Mouse (Mus musculus) limb, embryonic 14.5 days (tissue): ENCODE data around the gene Hsf5. TPM values are rescaled to one million over a fixed set of nuclear protein-coding genes. Genes with fewer than 3 reads are reported as not detected.

Experiments
- ATAC-seq: fragments of 200-750 bp; cut with Nextera tagmentation; 2 replicates; pipeline ENCODE4 v1.8.0; 2017; ENCODE audit warnings: low read depth, moderate number of reproducible peaks, moderate TSS enrichment; ENCODE audit not compliant: low FRiP score
- DNase-seq: peaks from one replicate; pipeline ENCODE4 v3.0.0-alpha.2; 2015; ENCODE audit warnings: low spot score
- H3K27ac ChIP-seq: fragments of 300-500 bp; sonication (generic); replicated peaks from 2 replicates; pipeline ENCODE4 v1.5.1; 2014; ENCODE audit warnings: low read depth, mild to moderate bottlenecking, low read length, moderate library complexity, mixed read lengths
- H3K27me3 ChIP-seq: fragments of 300-500 bp; sonication (generic); 2 replicates; pipeline ENCODE4 v1.6.1; 2014; ENCODE audit warnings: low read length, mixed read lengths; ENCODE audit not compliant: control insufficient read depth, insufficient read depth
- H3K36me3 ChIP-seq: fragments of 300-500 bp; sonication (generic); 2 replicates; pipeline ENCODE4 v1.6.1; 2014; ENCODE audit warnings: mild to moderate bottlenecking, low read length, moderate library complexity, mixed read lengths; ENCODE audit not compliant: control insufficient read depth, insufficient read depth
- H3K4me1 ChIP-seq: fragments of 300-500 bp; sonication (generic); 2 replicates; pipeline ENCODE4 v1.6.1; 2014; ENCODE audit warnings: antibody characterized with exemption, low read length, mixed read lengths; ENCODE audit not compliant: control insufficient read depth, insufficient read depth
- H3K4me2 ChIP-seq: fragments of 300-500 bp; sonication (generic); replicated peaks from 2 replicates; pipeline ENCODE4 v1.6.1; 2014; ENCODE audit warnings: low read depth, mild to moderate bottlenecking, low read length, moderate library complexity; ENCODE audit not compliant: severe bottlenecking
- H3K4me3 ChIP-seq: fragments of 300-500 bp; sonication (generic); replicated peaks from 2 replicates; pipeline ENCODE4 v1.5.1; 2014; ENCODE audit warnings: low read length
- H3K9ac ChIP-seq: fragments of 300-500 bp; sonication (generic); 2 replicates; pipeline ENCODE4 v1.6.1; 2014; ENCODE audit warnings: mild to moderate bottlenecking, low read depth, low read length, moderate library complexity; ENCODE audit not compliant: severe bottlenecking
- H3K9me3 ChIP-seq: fragments of 300-500 bp; sonication (generic); 2 replicates; pipeline ENCODE4 v1.6.1; 2016; ENCODE audit warnings: low read length; ENCODE audit not compliant: control insufficient read depth
- POLR2A ChIP-seq: fragments of 200-500 bp; IDR thresholded peaks from 2 replicates; pipeline ENCODE4 v1.8.0; 2012; ENCODE audit warnings: inconsistent platforms, mild to moderate bottlenecking, moderate library complexity, borderline replicate concordance; ENCODE audit not compliant: insufficient read depth, insufficient read length; ENCODE audit errors: extremely low read depth
- WGBS: fragments of 180-500 bp; shearing (Covaris S2); extraction: QIAGEN DNeasy Blood & Tissue Kit; methylation state at CpG from one replicate; pipeline ENCODE4 v1.1.7; 2014; 5-methylcytosine and 5-hydroxymethylcytosine counted together
- polyA plus RNA-seq, 2 experiments: library from polyadenylated mRNA; depleted of rRNA in 1 of 2; stranded (reverse) in 1 of 2; unstranded in 1 of 2; fragments of >200 nt; fragmentation: Nextera tagmentation in 1 of 2; extraction: Ambion mirVana in 1 of 2; gene quantifications; 2 replicates each; pipeline versions ENCODE4 v1.2.1 to v1.2.3; 2012 to 2014

Gene Hsf5
- polyA plus RNA-seq, 2 experiments, result 0.15 to 0.25 TPM

GRCm38 (mm10) chr11:87659216-87659615 is 42.3 kb downstream of the Hsf5 start:
- H3K4me2 ChIP-seq, result no peak overlapping the region
- no peak for ATAC-seq
- WGBS, result 73% methylated on average over 7 of the region's 7 CpGs
- peaks cover 5% of the 10 kb centered on the region; the same call in 1 of the 2 replicates for H3K27me3 ChIP-seq
- H3K4me1 ChIP-seq, result no peaks in the 10 kb centered on the region
- no peaks in the 10 kb centered on the region for H3K9me3 ChIP-seq
- no peak overlapping the region for H3K9ac ChIP-seq
- H3K27ac ChIP-seq, result no peak overlapping the region
- no peaks in the 10 kb centered on the region for H3K36me3 ChIP-seq
- TF ChIP-seq POLR2A, result no peak
- no peak overlapping the region for H3K4me3 ChIP-seq
- DNase-seq, result no peak

- DNase-seq (peak; percentile 86), ATAC-seq (0 out of 2 replicates have a peak, but pooled peaks have one; percentile 19)
- H3K9me3 ChIP-seq, result no peaks in the 10 kb centered on the region
- no peak for TF ChIP-seq POLR2A
- peaks cover 6% of the 10 kb centered on the region; the same call in 1 of the 2 replicates for H3K27me3 ChIP-seq
- 0 out of 2 replicates have a peak within 1 kb of the TSS, but pooled peaks have one; percentile 25 for H3K9ac ChIP-seq
- no peak within 1 kb of the TSS for H3K27ac ChIP-seq
- H3K4me3 ChIP-seq, result peak within 1 kb of the TSS; percentile 38
- peak within 1 kb of the TSS; percentile 56 for H3K4me2 ChIP-seq
- no peaks in the 10 kb centered on the region for H3K4me1 ChIP-seq
- 0% methylated on average over 8 of the region's 8 CpGs for WGBS
- H3K36me3 ChIP-seq, result no peaks in the 10 kb centered on the region
Measured at GRCm38 (mm10) chr11:87662407-87662806, 45.4 kb downstream of the Hsf5 start, which contains the start of gene Rnf43. Gene Rnf43 (plus strand): TSS chr11:87662722.

GRCm38 (mm10) chr11:87662822-87663221 is 45.9 kb downstream of the Hsf5 start:
- TF ChIP-seq POLR2A, result no peak
- Histone ChIP-seq H3K4me2 (peak overlapping the region; percentile 56), H3K4me1 (no peaks in the 10 kb centered on the region), H3K9ac (0 out of 2 replicates have a peak overlapping the region, but pooled peaks have one; percentile 25), H3K4me3 (peak overlapping the region; percentile 38), H3K27ac (no peak overlapping the region), H3K36me3 (no peaks in the 10 kb centered on the region), H3K9me3 (no peaks in the 10 kb centered on the region), H3K27me3 (peaks cover 6% of the 10 kb centered on the region; the same call in 1 of the 2 replicates)
- WGBS, result 12% methylated on average over 14 of the region's 14 CpGs
- DNase-seq (no peak), ATAC-seq (no peak)

- DNase-seq, result no peak
- H3K9ac ChIP-seq, result no peak overlapping the region
- H3K9me3 ChIP-seq, result no peaks in the 10 kb centered on the region
- no peak overlapping the region for H3K4me2 ChIP-seq
- WGBS, result 59% methylated on average over 6 of the region's 6 CpGs
- no peaks in the 10 kb centered on the region for H3K4me1 ChIP-seq
- TF ChIP-seq POLR2A, result no peak
- H3K27ac ChIP-seq, result no peak overlapping the region
- H3K4me3 ChIP-seq, result peak overlapping the region; percentile 26; the same call in 1 of the 2 replicates
- H3K27me3 ChIP-seq, result peaks cover 6% of the 10 kb centered on the region; the same call in 1 of the 2 replicates
- no peak for ATAC-seq
- H3K36me3 ChIP-seq, result no peaks in the 10 kb centered on the region
Measured at GRCm38 (mm10) chr11:87663948-87664347, 47.0 kb downstream of the Hsf5 start.

GRCm38 (mm10) chr11:87664521-87664920 is 47.6 kb downstream of the Hsf5 start:
- no peak overlapping the region for H3K9ac ChIP-seq
- DNase-seq (no peak), ATAC-seq (no peak)
- 67% methylated on average over 12 of the region's 12 CpGs for WGBS
- H3K4me3 ChIP-seq, result peak overlapping the region; percentile 26
- no peak overlapping the region for H3K4me2 ChIP-seq
- no peaks in the 10 kb centered on the region for H3K36me3 ChIP-seq
- no peaks in the 10 kb centered on the region for H3K9me3 ChIP-seq
- no peaks in the 10 kb centered on the region for H3K4me1 ChIP-seq
- H3K27ac ChIP-seq, result no peak overlapping the region
- no peak for TF ChIP-seq POLR2A
- H3K27me3 ChIP-seq, result peaks cover 6% of the 10 kb centered on the region; the same call in 1 of the 2 replicates

- Histone ChIP-seq H3K36me3 (no peaks in the 10 kb centered on the region), H3K27ac (no peak overlapping the region), H3K4me2 (no peak overlapping the region), H3K27me3 (peaks cover 6% of the 10 kb centered on the region; the same call in 1 of the 2 replicates), H3K4me1 (no peaks in the 10 kb centered on the region), H3K4me3 (0 out of 2 replicates have a peak overlapping the region, but pooled peaks have one; percentile 0), H3K9ac (no peak overlapping the region), H3K9me3 (no peaks in the 10 kb centered on the region)
- ATAC-seq (no peak), DNase-seq (no peak)
- no peak for TF ChIP-seq POLR2A
- WGBS, result 50% methylated on average over 6 of the region's 6 CpGs
Measured at GRCm38 (mm10) chr11:87665224-87665623, 48.3 kb downstream of the Hsf5 start.
